7 mouse cellular contexts compared by ENCODE assay signal in the genomic region with DNA sequence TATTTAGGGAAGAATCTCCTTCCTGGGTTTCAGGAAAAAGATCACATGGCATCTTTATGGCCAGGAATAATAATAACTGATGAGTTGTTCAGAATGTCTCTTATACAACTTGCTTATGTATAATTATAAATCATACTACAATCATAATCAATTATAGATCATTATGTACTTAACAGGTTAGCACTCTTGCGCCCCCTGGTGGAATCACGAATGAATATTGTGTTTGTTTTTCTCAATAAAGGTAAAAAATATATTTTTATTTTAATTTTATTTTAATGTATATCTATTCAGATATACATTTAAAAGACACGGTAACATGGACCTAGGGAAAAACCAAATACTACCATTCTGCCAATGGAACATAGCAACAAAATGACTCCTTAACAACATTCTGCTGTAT.
DNase-seq lines count a peak whose midpoint lies in the region; ATAC-seq and TF ChIP-seq lines count a peak whose summit lies in the region.

No protein-coding gene starts in this region.

- no peaks in the 10 kb centered on the region for H3K4me1 ChIP-seq in intestine, postnatal 0 days (replicated peaks; ENCODE audit: control insufficient read depth, insufficient read depth, low read length)
- no peaks in the 10 kb centered on the region for H3K4me1 ChIP-seq in intestine, embryonic 15.5 days (replicated peaks)
- H3K4me1 ChIP-seq in CH12.LX (ENCODE audit: control insufficient read depth in 1 of 2, insufficient read depth in 2 of 2): no peaks in the 10 kb centered on the region

- no peak for TF ChIP-seq POLR2A in CH12.LX (IDR thresholded peaks at IDR 0.05; ENCODE audit: low read depth, low read length)

- WGBS in intestine, postnatal 0 days: 29% methylated on average over 3 of the region's 3 CpGs
- 21% methylated on average over 3 of the region's 3 CpGs for WGBS in intestine, embryonic 15.5 days

- TF ChIP-seq CTCF in intestine, postnatal 0 days (IDR thresholded peaks at IDR 0.05; ENCODE audit: low read depth): peak; percentile 69
- peak in 1 of 2 experiments; percentile 29; a peak in 1 of 4 replicates for TF ChIP-seq CTCF in CH12.LX (conservative IDR thresholded peaks at IDR 0.05 in 1 of 2, IDR thresholded peaks at IDR 0.05 in 1 of 2; ENCODE audit: low read depth in 2 of 2, low read length in 2 of 2)

- ATAC-seq in intestine, postnatal 0 days: no peak
- no peak for ATAC-seq in intestine, embryonic 15.5 days

- TF ChIP-seq RAD21 in CH12.LX (IDR thresholded peaks at IDR 0.05; ENCODE audit: low read depth, low read length): peak; percentile 16

- DNase-seq in 416B (ENCODE audit: low read depth) (peak; percentile 43), CH12.LX (ENCODE audit: extremely low read depth) (peak; percentile 33)
- peak; percentile 47 for DNase-seq in kidney, postnatal 10 days
- DNase-seq in thymus, postnatal 4 days: peak; percentile 64
- no peak for DNase-seq in ovary, postnatal 14 days (ENCODE audit: low spot score)

- no peak overlapping the region for H3K4me2 ChIP-seq in intestine, postnatal 0 days (replicated peaks; ENCODE audit: low read depth)
- no peak overlapping the region for H3K4me2 ChIP-seq in intestine, embryonic 15.5 days (replicated peaks)
- no peak overlapping the region for H3K4me2 ChIP-seq in CH12.LX (ENCODE audit: insufficient read depth, low read depth, poor library complexity, severe bottlenecking)

- H3K36me3 ChIP-seq in intestine, postnatal 0 days (ENCODE audit: control insufficient read depth, insufficient read depth): no peaks in the 10 kb centered on the region
- H3K36me3 ChIP-seq in intestine, embryonic 15.5 days: no peaks in the 10 kb centered on the region
- H3K36me3 ChIP-seq in CH12.LX (replicated peaks in 1 of 2; ENCODE audit: control insufficient read depth in 1 of 2, insufficient read depth in 1 of 2, low read length in 1 of 2): no peaks in the 10 kb centered on the region

- dilution Hi-C loops in CH12.LX (cut with MboI; ENCODE audit: extremely low pct_ligation_motif_present, extremely low pct_unique_long_range_greater_than_20kb, low sequenced_read_pairs): no loop called here

- no peaks in the 10 kb centered on the region for H3K27me3 ChIP-seq in intestine, postnatal 0 days (replicated peaks; ENCODE audit: control insufficient read depth, insufficient read depth, low read length)
- H3K27me3 ChIP-seq in intestine, embryonic 15.5 days (replicated peaks): no peaks in the 10 kb centered on the region
- H3K27me3 ChIP-seq in CH12.LX (replicated peaks): no peaks in the 10 kb centered on the region

- no peak overlapping the region for H3K9ac ChIP-seq in intestine, postnatal 0 days (ENCODE audit: low read depth, low read length)
- H3K9ac ChIP-seq in intestine, embryonic 15.5 days: no peak overlapping the region
- H3K9ac ChIP-seq in CH12.LX (ENCODE audit: insufficient read depth, low read depth): no peak overlapping the region

- no peak overlapping the region for H3K4me3 ChIP-seq in intestine, postnatal 0 days (ENCODE audit: low read depth, low read length)
- no peak overlapping the region for H3K4me3 ChIP-seq in intestine, embryonic 15.5 days (replicated peaks)
- H3K4me3 ChIP-seq in CH12.LX (replicated peaks in 1 of 3; ENCODE audit: low read depth in 2 of 3, low read length in 2 of 3, poor library complexity in 1 of 3): no peak overlapping the region

- no peak overlapping the region for H3K27ac ChIP-seq in intestine, postnatal 0 days (ENCODE audit: low read depth, low read length)
- H3K27ac ChIP-seq in intestine, embryonic 15.5 days: no peak overlapping the region
- no peak overlapping the region for H3K27ac ChIP-seq in CH12.LX (ENCODE audit: insufficient read depth, low read depth)

- in situ Hi-C loops in CH12.LX (cut with MboI; ENCODE audit: low pct_ligation_motif_present, low pct_unique_long_range_greater_than_20kb, low sequenced_read_pairs): no loop called here

- no peaks in the 10 kb centered on the region for H3K79me2 ChIP-seq in CH12.LX (replicated peaks; ENCODE audit: control insufficient read depth, extremely low read depth, insufficient read depth, poor library complexity, severe bottlenecking)

- TF ChIP-seq EP300 in CH12.LX (IDR thresholded peaks at IDR 0.05; ENCODE audit: low read length): no peak

- H3K9me3 ChIP-seq in intestine, postnatal 0 days (ENCODE audit: control insufficient read depth): no peaks in the 10 kb centered on the region
- H3K9me3 ChIP-seq in intestine, embryonic 15.5 days: no peaks in the 10 kb centered on the region
- no peaks in the 10 kb centered on the region for H3K9me3 ChIP-seq in CH12.LX (replicated peaks; ENCODE audit: low read length)

TF ChIP-seq in CH12.LX, 34 proteins besides CTCF, POLR2A, EP300 and RAD21:
- TF ChIP-seq CHD2 (IDR thresholded peaks at IDR 0.05; ENCODE audit: low read length) (no peak), USF1 (IDR thresholded peaks at IDR 0.05; ENCODE audit: low read depth, low read length) (no peak), MEF2A (IDR thresholded peaks at IDR 0.05; ENCODE audit: borderline replicate concordance, low read depth, low read length) (no peak), GABPA (IDR thresholded peaks at IDR 0.05; ENCODE audit: insufficient replicate concordance, low read depth, low read length) (no peak), ZMIZ1 (IDR thresholded peaks at IDR 0.05; ENCODE audit: low read depth, low read length) (no peak), ZC3H11A (IDR thresholded peaks at IDR 0.05; ENCODE audit: low read depth, low read length) (no peak), RCOR1 (conservative IDR thresholded peaks at IDR 0.05; ENCODE audit: low read depth, low read length) (no peak)
